Mouse (Mus musculus) heart, adult 2 months (tissue): ENCODE data around the gene Hoxa6.

Source experiments
- CTCF ChIP-seq: fragments of 200-600 bp; IDR thresholded peaks from 2 replicates; pipeline ENCODE4 v1.8.1; 2022; ENCODE audit warnings: antibody characterized with exemption, mild to moderate bottlenecking, moderate library complexity
- POLR2A ChIP-seq: fragments of 200-500 bp; IDR thresholded peaks from 2 replicates; pipeline ENCODE4 v1.6.1; 2011; ENCODE audit warnings: mild to moderate bottlenecking, low read depth, low read length, control low read depth; ENCODE audit not compliant: insufficient read depth

GRCm38 (mm10) chr6:52164051-52164625 is 44.4 kb downstream of the Hoxa6 start:
- TF ChIP-seq CTCF (no peak), POLR2A (no peak)
